Mouse (Mus musculus) forebrain, embryonic 12.5 days (tissue): ENCODE data around the gene Ice1. TPM values are rescaled to one million over a fixed set of nuclear protein-coding genes. Genes with fewer than 3 reads are reported as not detected.

ENCODE experiments used
- ATAC-seq: fragments of 200-750 bp; cut with Nextera tagmentation; 2 replicates; pipeline ENCODE4 v1.8.0; 2017; ENCODE audit warnings: moderate TSS enrichment; ENCODE audit not compliant: low FRiP score
- H3K27ac ChIP-seq: fragments of 300-500 bp; sonication (generic); 2 replicates; pipeline ENCODE4 v1.5.1; 2016; ENCODE audit warnings: mild to moderate bottlenecking
- H3K27me3 ChIP-seq: fragments of 300-500 bp; sonication (generic); 2 replicates; pipeline ENCODE4 v1.6.1; 2016; ENCODE audit warnings: mild to moderate bottlenecking
- H3K36me3 ChIP-seq: fragments of 300-500 bp; sonication (generic); replicated peaks from 2 replicates; pipeline ENCODE4 v1.6.1; 2016; ENCODE audit warnings: mild to moderate bottlenecking
- H3K4me1 ChIP-seq: fragments of 300-500 bp; sonication (generic); 2 replicates; pipeline ENCODE4 v1.6.1; 2016
- H3K4me2 ChIP-seq: fragments of 300-500 bp; sonication (generic); 2 replicates; pipeline ENCODE4 v1.6.1; 2016; ENCODE audit warnings: mild to moderate bottlenecking, moderate library complexity
- H3K4me3 ChIP-seq: fragments of 300-500 bp; sonication (generic); replicated peaks from 2 replicates; pipeline ENCODE4 v1.5.1; 2016; ENCODE audit warnings: mild to moderate bottlenecking
- H3K9ac ChIP-seq: fragments of 300-500 bp; sonication (generic); 2 replicates; pipeline ENCODE4 v1.6.1; 2016; ENCODE audit warnings: mild to moderate bottlenecking
- H3K9me3 ChIP-seq: fragments of 300-500 bp; sonication (generic); 2 replicates; pipeline ENCODE4 v1.6.1; 2016
- WGBS: fragments of 180-500 bp; shearing (Covaris S2); methylation state at CpG from one replicate; pipeline ENCODE4 v1.1.7; 2016; 5-methylcytosine and 5-hydroxymethylcytosine counted together
- polyA plus RNA-seq: library from polyadenylated mRNA; unstranded; fragments of >200 nt; fragmentation: Nextera tagmentation; extraction: Ambion mirVana; gene quantifications from 2 replicates; pipeline ENCODE4 v1.2.1, GENCODE M21; 2016

Ice1 gene
- polyA plus RNA-seq, 1 experiment from 2014 or later: 32.9 TPM

- H3K4me1 ChIP-seq: no peaks in the 10 kb centered on the region
- H3K4me3 ChIP-seq: no peak overlapping the region
- no peak for ATAC-seq
- no peaks in the 10 kb centered on the region for H3K27me3 ChIP-seq
- H3K9ac ChIP-seq: no peak overlapping the region
- H3K27ac ChIP-seq: no peak overlapping the region
- H3K4me2 ChIP-seq: no peak overlapping the region
- H3K36me3 ChIP-seq: peaks cover 71% of the 10 kb centered on the region
- H3K9me3 ChIP-seq: no peaks in the 10 kb centered on the region
- 86% methylated on average over 12 of the region's 12 CpGs for WGBS
These were observed 37.3 kb downstream of the Ice1 start for GRCm38 (mm10) chr13:70599964-70600619.

- no peak overlapping the region for H3K27ac ChIP-seq
- no peaks in the 10 kb centered on the region for H3K4me1 ChIP-seq
- H3K4me2 ChIP-seq: no peak overlapping the region
- ATAC-seq: no peak
- H3K9me3 ChIP-seq: no peaks in the 10 kb centered on the region
- peaks cover 70% of the 10 kb centered on the region for H3K36me3 ChIP-seq
- H3K4me3 ChIP-seq: no peak overlapping the region
- no peak overlapping the region for H3K9ac ChIP-seq
- 85% methylated on average over 4 of the region's 4 CpGs for WGBS
- H3K27me3 ChIP-seq: no peaks in the 10 kb centered on the region
These were observed 38.5 kb downstream of the Ice1 start for GRCm38 (mm10) chr13:70598941-70599340.

- no peak overlapping the region for H3K4me2 ChIP-seq
- no peak overlapping the region for H3K4me3 ChIP-seq
- H3K9me3 ChIP-seq: no peaks in the 10 kb centered on the region
- no peaks in the 10 kb centered on the region for H3K4me1 ChIP-seq
- peaks cover 70% of the 10 kb centered on the region for H3K36me3 ChIP-seq
- ATAC-seq: no peak
- 92% methylated on average over 3 of the region's 3 CpGs for WGBS
- no peaks in the 10 kb centered on the region for H3K27me3 ChIP-seq
- H3K27ac ChIP-seq: no peak overlapping the region
- H3K9ac ChIP-seq: no peak overlapping the region
These were observed 40.5 kb downstream of the Ice1 start for GRCm38 (mm10) chr13:70596901-70597300.

GRCm38 (mm10) chr13:70590248-70590762 lies 47.1 kb downstream of the Ice1 start:
- H3K4me1 ChIP-seq: no peaks in the 10 kb centered on the region
- 95% methylated on average over 7 of the region's 7 CpGs for WGBS

GRCm38 (mm10) chr13:70586969-70587368 lies 50.5 kb downstream of the Ice1 start:
- peak; percentile 78 for ATAC-seq
- Histone ChIP-seq H3K27ac (no peak overlapping the region), H3K4me1 (no peaks in the 10 kb centered on the region), H3K4me3 (no peak overlapping the region), H3K9ac (no peak overlapping the region), H3K27me3 (no peaks in the 10 kb centered on the region), H3K9me3 (no peaks in the 10 kb centered on the region), H3K36me3 (peaks cover 52% of the 10 kb centered on the region), H3K4me2 (no peak overlapping the region)
- 82% methylated on average over 2 of the region's 2 CpGs for WGBS

More at GRCm38 (mm10) chr13:70590248-70590762, 47.1 kb downstream of the Ice1 start:
- no peaks in the 10 kb centered on the region for H3K9me3 ChIP-seq
- H3K36me3 ChIP-seq: peaks cover 80% of the 10 kb centered on the region
- ATAC-seq: no peak
- no peaks in the 10 kb centered on the region for H3K27me3 ChIP-seq
- no peak overlapping the region for H3K4me3 ChIP-seq
- no peak overlapping the region for H3K4me2 ChIP-seq
- H3K9ac ChIP-seq: no peak overlapping the region
- H3K27ac ChIP-seq: no peak overlapping the region

- no peaks in the 10 kb centered on the region for H3K9me3 ChIP-seq
- H3K27ac ChIP-seq: no peak overlapping the region
- H3K27me3 ChIP-seq: no peaks in the 10 kb centered on the region
- peak; percentile 27; the same call in 1 of the 2 replicates for ATAC-seq
- H3K9ac ChIP-seq: no peak overlapping the region
- WGBS: 23% methylated on average over 2 of the region's 2 CpGs
- no peak overlapping the region for H3K4me2 ChIP-seq
- H3K4me1 ChIP-seq: no peaks in the 10 kb centered on the region
- peaks cover 20% of the 10 kb centered on the region for H3K36me3 ChIP-seq
- H3K4me3 ChIP-seq: no peak overlapping the region
These were observed 54.9 kb downstream of the Ice1 start for GRCm38 (mm10) chr13:70582517-70582916.

GRCm38 (mm10) chr13:70581509-70581908 lies 55.9 kb downstream of the Ice1 start:
- H3K36me3 ChIP-seq: peaks cover 15% of the 10 kb centered on the region
- ATAC-seq: no peak
- no peak overlapping the region for H3K9ac ChIP-seq
- no peaks in the 10 kb centered on the region for H3K9me3 ChIP-seq
- H3K4me1 ChIP-seq: no peaks in the 10 kb centered on the region
- H3K27me3 ChIP-seq: no peaks in the 10 kb centered on the region
- WGBS: 85% methylated on average over 4 of the region's 4 CpGs
- no peak overlapping the region for H3K4me3 ChIP-seq
- H3K27ac ChIP-seq: no peak overlapping the region
- no peak overlapping the region for H3K4me2 ChIP-seq

- Histone ChIP-seq H3K4me1 (no peaks in the 10 kb centered on the region), H3K4me3 (no peak overlapping the region), H3K36me3 (no peaks in the 10 kb centered on the region), H3K9me3 (no peaks in the 10 kb centered on the region), H3K27ac (no peak overlapping the region), H3K4me2 (no peak overlapping the region), H3K9ac (no peak overlapping the region), H3K27me3 (no peaks in the 10 kb centered on the region)
- no peak for ATAC-seq
- WGBS: 81% methylated on average over 1 of the region's 1 CpGs
These were observed 63.2 kb downstream of the Ice1 start for GRCm38 (mm10) chr13:70574216-70574615.

GRCm38 (mm10) chr13:70567889-70568288 lies 69.5 kb downstream of the Ice1 start:
- Histone ChIP-seq H3K27me3 (no peaks in the 10 kb centered on the region), H3K9me3 (no peaks in the 10 kb centered on the region), H3K4me2 (no peak overlapping the region), H3K4me3 (no peak overlapping the region), H3K4me1 (no peaks in the 10 kb centered on the region), H3K36me3 (no peaks in the 10 kb centered on the region), H3K27ac (no peak overlapping the region), H3K9ac (no peak overlapping the region)
- WGBS: 88% methylated on average over 2 of the region's 2 CpGs
- no peak for ATAC-seq

- no peaks in the 10 kb centered on the region for H3K27me3 ChIP-seq
- no peaks in the 10 kb centered on the region for H3K9me3 ChIP-seq
- no peaks in the 10 kb centered on the region for H3K4me1 ChIP-seq
- ATAC-seq: no peak
- WGBS: 80% methylated on average over 5 of the region's 5 CpGs
- no peaks in the 10 kb centered on the region for H3K36me3 ChIP-seq
- H3K4me2 ChIP-seq: no peak overlapping the region
- no peak overlapping the region for H3K9ac ChIP-seq
- H3K27ac ChIP-seq: no peak overlapping the region
- H3K4me3 ChIP-seq: no peak overlapping the region
These were observed 84.0 kb downstream of the Ice1 start for GRCm38 (mm10) chr13:70553456-70553855.

GRCm38 (mm10) chr13:70547457-70547856 lies 90.0 kb downstream of the Ice1 start:
- Histone ChIP-seq H3K27me3 (no peaks in the 10 kb centered on the region), H3K27ac (no peak overlapping the region), H3K4me3 (no peak overlapping the region), H3K36me3 (no peaks in the 10 kb centered on the region), H3K4me1 (0 out of 2 replicates have a peak, but pooled peaks cover 8% of the 10 kb centered on the region), H3K4me2 (no peak overlapping the region), H3K9ac (no peak overlapping the region), H3K9me3 (no peaks in the 10 kb centered on the region)
- no peak for ATAC-seq
- WGBS: 17% methylated on average over 3 of the region's 3 CpGs

GRCm38 (mm10) chr13:70545261-70545660 lies 92.2 kb downstream of the Ice1 start:
- no peak overlapping the region for H3K9ac ChIP-seq
- ATAC-seq: no peak
- H3K27ac ChIP-seq: no peak overlapping the region
- no peaks in the 10 kb centered on the region for H3K27me3 ChIP-seq
- H3K9me3 ChIP-seq: no peaks in the 10 kb centered on the region
- 13% methylated on average over 1 of the region's 1 CpGs for WGBS
- no peak overlapping the region for H3K4me2 ChIP-seq
- no peaks in the 10 kb centered on the region for H3K36me3 ChIP-seq
- no peak overlapping the region for H3K4me3 ChIP-seq
- H3K4me1 ChIP-seq: 0 out of 2 replicates have a peak, but pooled peaks cover 8% of the 10 kb centered on the region

GRCm38 (mm10) chr13:70539842-70540241 lies 97.6 kb downstream of the Ice1 start:
- Histone ChIP-seq H3K4me1 (no peaks in the 10 kb centered on the region), H3K4me2 (no peak overlapping the region), H3K4me3 (no peak overlapping the region), H3K27ac (no peak overlapping the region), H3K36me3 (no peaks in the 10 kb centered on the region), H3K27me3 (no peaks in the 10 kb centered on the region), H3K9me3 (no peaks in the 10 kb centered on the region), H3K9ac (no peak overlapping the region)
- no peak for ATAC-seq
- 67% methylated on average over 1 of the region's 1 CpGs for WGBS
